Mouse (Mus musculus) forebrain, embryonic 11.5 days (tissue): Measurements from ENCODE around the gene Fxr2. TPM values are rescaled to one million over a fixed set of nuclear protein-coding genes. Genes with fewer than 3 reads are reported as not detected.
"Not testable (repeated sequence)": the region's sequence is repeated elsewhere in the genome, so short reads cannot be mapped to it uniquely, and the experiment has no call there.

Source experiments
- ATAC-seq: fragments of 200-750 bp; cut with Nextera tagmentation; replicated peaks from 2 replicates; pipeline ENCODE4 v1.8.0; 2017; ENCODE audit warnings: moderate TSS enrichment; ENCODE audit not compliant: low FRiP score
- DNase-seq: peaks from one replicate; pipeline ENCODE4 v3.0.0-alpha.2; 2017; ENCODE audit warnings: low spot score
- H3K27ac ChIP-seq: fragments of 300-500 bp; sonication (generic); 2 replicates; pipeline ENCODE4 v1.5.1; 2014; ENCODE audit warnings: low read depth, low read length
- H3K27me3 ChIP-seq: fragments of 300-500 bp; sonication (generic); 2 replicates; pipeline ENCODE4 v1.6.1; 2014; ENCODE audit warnings: mild to moderate bottlenecking, low read length, mixed read lengths; ENCODE audit not compliant: control insufficient read depth, insufficient read depth
- H3K36me3 ChIP-seq: fragments of 300-500 bp; sonication (generic); 2 replicates; pipeline ENCODE4 v1.6.1; 2014; ENCODE audit warnings: mild to moderate bottlenecking, low read length, moderate library complexity, mixed read lengths; ENCODE audit not compliant: control insufficient read depth, insufficient read depth
- H3K4me1 ChIP-seq: fragments of 300-500 bp; sonication (generic); replicated peaks from 2 replicates; pipeline ENCODE4 v1.6.1; 2014; ENCODE audit warnings: low read length, mixed read lengths; ENCODE audit not compliant: control insufficient read depth, insufficient read depth
- H3K4me2 ChIP-seq: fragments of 300-500 bp; sonication (generic); 2 replicates; pipeline ENCODE4 v1.6.1; 2014; ENCODE audit warnings: low read depth, mild to moderate bottlenecking, low read length, moderate library complexity, mixed read lengths; ENCODE audit not compliant: severe bottlenecking
- H3K4me3 ChIP-seq: fragments of 300-500 bp; sonication (generic); 2 replicates; pipeline ENCODE4 v1.5.1; 2014; ENCODE audit warnings: low read depth, low read length
- H3K9ac ChIP-seq: fragments of 300-500 bp; sonication (generic); 2 replicates; pipeline ENCODE4 v1.6.1; 2014; ENCODE audit warnings: low read length
- H3K9me3 ChIP-seq: fragments of 300-500 bp; sonication (generic); 2 replicates; pipeline ENCODE4 v1.6.1; 2016; ENCODE audit warnings: low read length, mixed read lengths; ENCODE audit not compliant: control insufficient read depth
- WGBS: fragments of 180-500 bp; shearing (Covaris S2); extraction: QIAGEN DNeasy Blood & Tissue Kit; methylation state at CpG from one replicate; pipeline ENCODE4 v1.1.7; 2014; 5-methylcytosine and 5-hydroxymethylcytosine counted together
- polyA plus RNA-seq: library from polyadenylated mRNA; unstranded; fragments of >200 nt; fragmentation: Nextera tagmentation; extraction: Ambion mirVana; gene quantifications from 2 replicates; pipeline ENCODE4 v1.2.1, GENCODE M21; 2014

Gene Fxr2
- polyA plus RNA-seq, 1 experiment from 2014 or later = 33.6 TPM

GRCm38 (mm10) chr11:69605726-69606490, 26.9 kb upstream of the Fxr2 start, which contains the start of gene Atp1b2:
TSS of gene Atp1b2 (minus strand) at chr11:69605942.
- Histone ChIP-seq H3K27me3 (peaks cover 8% of the 10 kb centered on the region), H3K4me2 (peak within 1 kb of the TSS; percentile 100), H3K9ac (peak within 1 kb of the TSS; percentile 73), H3K36me3 (no peaks in the 10 kb centered on the region), H3K9me3 (no peaks in the 10 kb centered on the region), H3K4me3 (peak within 1 kb of the TSS; percentile 56), H3K27ac (no peak within 1 kb of the TSS), H3K4me1 (peaks cover 7% of the 10 kb centered on the region; the same call in 1 of the 2 replicates)
- peak; percentile 91 for ATAC-seq
- 1% methylated on average over 32 of the region's 32 CpGs for WGBS
- DNase-seq = peak; percentile 89

- Histone ChIP-seq H3K27ac (no peak overlapping the region), H3K4me2 (peak overlapping the region; percentile 100), H3K4me3 (peak overlapping the region; percentile 56; the same call in 1 of the 2 replicates), H3K4me1 (peaks cover 7% of the 10 kb centered on the region; the same call in 1 of the 2 replicates), H3K9me3 (no peaks in the 10 kb centered on the region), H3K36me3 (no peaks in the 10 kb centered on the region), H3K27me3 (peaks cover 8% of the 10 kb centered on the region), H3K9ac (peak overlapping the region; percentile 52)
- DNase-seq (no peak), ATAC-seq (no peak)
- WGBS = 57% methylated on average over 2 of the region's 2 CpGs
Observed at GRCm38 (mm10) chr11:69606491-69606795, 26.3 kb upstream of the Fxr2 start.

GRCm38 (mm10) chr11:69606832-69607231, 26.0 kb upstream of the Fxr2 start:
- Histone ChIP-seq H3K4me2 (no peak overlapping the region), H3K27ac (no peak overlapping the region), H3K36me3 (no peaks in the 10 kb centered on the region), H3K4me3 (no peak overlapping the region), H3K27me3 (peaks cover 8% of the 10 kb centered on the region), H3K9ac (no peak overlapping the region), H3K9me3 (no peaks in the 10 kb centered on the region), H3K4me1 (peaks cover 7% of the 10 kb centered on the region; the same call in 1 of the 2 replicates)
- no peak for ATAC-seq
- WGBS = 86% methylated on average over 2 of the region's 2 CpGs
- DNase-seq = no peak

- ATAC-seq (no peak), DNase-seq (no peak)
- H3K27me3 ChIP-seq = peaks cover 8% of the 10 kb centered on the region
- WGBS = 82% methylated on average over 3 of the region's 3 CpGs
- H3K4me1 ChIP-seq = peaks cover 7% of the 10 kb centered on the region; the same call in 1 of the 2 replicates
- no peak overlapping the region for H3K4me2 ChIP-seq
- no peak overlapping the region for H3K4me3 ChIP-seq
- H3K9me3 ChIP-seq = no peaks in the 10 kb centered on the region
- H3K36me3 ChIP-seq = no peaks in the 10 kb centered on the region
- H3K9ac ChIP-seq = no peak overlapping the region
- H3K27ac ChIP-seq = no peak overlapping the region
Observed at GRCm38 (mm10) chr11:69608525-69608924, 24.3 kb upstream of the Fxr2 start.

- Histone ChIP-seq H3K27me3 (peaks cover 5% of the 10 kb centered on the region), H3K4me1 (peaks cover 7% of the 10 kb centered on the region; the same call in 1 of the 2 replicates), H3K4me3 (no peak overlapping the region), H3K9me3 (no peaks in the 10 kb centered on the region), H3K27ac (no peak overlapping the region), H3K4me2 (no peak overlapping the region), H3K9ac (no peak overlapping the region), H3K36me3 (no peaks in the 10 kb centered on the region)
- ATAC-seq (no peak), DNase-seq (no peak)
- 64% methylated on average over 7 of the region's 7 CpGs for WGBS
Observed at GRCm38 (mm10) chr11:69609416-69609815, 23.4 kb upstream of the Fxr2 start.

- no peaks in the 10 kb centered on the region for H3K36me3 ChIP-seq
- H3K27ac ChIP-seq = no peak overlapping the region
- WGBS = 65% methylated on average over 4 of the region's 4 CpGs
- peaks cover 4% of the 10 kb centered on the region; the same call in 1 of the 2 replicates for H3K4me1 ChIP-seq
- no peak overlapping the region for H3K4me2 ChIP-seq
- DNase-seq (no peak), ATAC-seq (no peak)
- no peaks in the 10 kb centered on the region for H3K9me3 ChIP-seq
- no peaks in the 10 kb centered on the region for H3K27me3 ChIP-seq
- H3K9ac ChIP-seq = no peak overlapping the region
- no peak overlapping the region for H3K4me3 ChIP-seq
Observed at GRCm38 (mm10) chr11:69610899-69611298, 21.9 kb upstream of the Fxr2 start.

- Histone ChIP-seq H3K4me3 (no peak overlapping the region), H3K9ac (peak overlapping the region; percentile 30; the same call in 1 of the 2 replicates), H3K27me3 (no peaks in the 10 kb centered on the region), H3K36me3 (no peaks in the 10 kb centered on the region), H3K9me3 (no peaks in the 10 kb centered on the region), H3K4me2 (peak overlapping the region; percentile 28; the same call in 1 of the 2 replicates), H3K27ac (no peak overlapping the region), H3K4me1 (no peaks in the 10 kb centered on the region)
- 5% methylated on average over 18 of the region's 19 CpGs for WGBS
- no peak for ATAC-seq
- DNase-seq = peak; percentile 90
Observed at GRCm38 (mm10) chr11:69613553-69614256, 19.1 kb upstream of the Fxr2 start.

GRCm38 (mm10) chr11:69614257-69614588, 18.6 kb upstream of the Fxr2 start:
- H3K4me2 ChIP-seq, DNase-seq, H3K36me3 ChIP-seq, H3K27me3 ChIP-seq, H3K9me3 ChIP-seq, H3K4me1 ChIP-seq, H3K4me3 ChIP-seq, ATAC-seq, H3K27ac ChIP-seq, H3K9ac ChIP-seq: not testable (repeated sequence)
- 52% methylated on average over 11 of the region's 11 CpGs for WGBS
